Mouse (Mus musculus) MEL-GATA-1-ER (cell line): ENCODE measurements around the gene Pml.

Experiments used
- DNase-seq: peaks from one replicate; pipeline ENCODE4 v3.0.0-alpha.2; 2012; ENCODE audit warnings: low read depth; ENCODE audit errors: extremely low read depth

The Pml gene

DNA sequence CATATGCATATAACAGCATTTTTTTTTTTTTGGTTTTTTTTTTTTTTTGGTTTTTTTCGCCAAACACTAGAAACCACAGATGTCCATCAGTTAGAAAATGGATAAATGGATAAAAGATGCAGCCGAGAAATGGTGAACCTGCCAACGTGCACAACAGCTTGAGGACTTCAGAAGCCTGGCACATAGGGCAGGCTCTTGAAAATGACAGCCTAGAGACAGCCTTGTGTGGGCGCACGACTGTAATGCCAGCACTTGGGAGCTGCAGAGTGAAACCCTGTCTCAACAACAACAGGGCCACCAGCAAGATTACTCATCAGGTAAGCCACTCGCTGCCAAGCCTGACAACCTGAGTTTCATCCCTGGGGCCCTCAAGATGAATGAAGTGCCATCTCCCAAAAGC lies 80.2 kb downstream of the Pml start:
- DNase-seq = no peak

DNA sequence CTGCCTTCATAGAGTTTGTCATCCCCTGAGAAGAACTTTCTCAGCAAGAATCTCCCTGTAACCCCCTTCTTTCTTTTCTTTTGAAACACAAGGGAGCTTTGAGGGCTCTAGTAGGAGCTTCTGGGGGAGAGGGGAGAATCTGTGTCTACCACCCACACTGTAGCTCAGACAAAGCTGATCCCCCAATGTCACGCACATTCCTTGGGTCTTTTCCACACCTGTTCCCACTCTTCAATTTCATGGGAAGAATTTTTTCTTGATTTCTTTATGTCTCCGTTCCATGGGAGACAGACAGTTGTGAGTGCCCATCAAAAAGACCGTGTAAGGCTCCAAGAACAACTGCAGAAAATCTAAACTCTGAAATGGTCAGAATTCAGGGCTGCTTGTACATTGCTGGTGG lies 80.7 kb downstream of the Pml start:
- DNase-seq = no peak
